Mouse (Mus musculus): ENCODE measurements around the gene B430306N03Rik. TPM values are rescaled to one million over a fixed set of nuclear protein-coding genes. Genes with fewer than 3 reads are reported as not detected.

B430306N03Rik gene
- total and polyA plus RNA-seq, 2 experiments from 2014 or later = 0.18 to 0.23 TPM

- no peak overlapping the region for H3K4me3 ChIP-seq (ENCODE audit: low read depth, low read length)
- H3K27ac ChIP-seq (ENCODE audit: low read depth) = no peak overlapping the region
- ATAC-seq (ENCODE audit: insufficient read depth, low read depth) = no peak
- DNase-seq (ENCODE audit: low spot score) = no peak
- TF ChIP-seq CTCF (IDR thresholded peaks at IDR 0.05; ENCODE audit: low read depth) (no peak), EP300 (IDR thresholded peaks at IDR 0.05; ENCODE audit: low read depth) (no peak)
- H3K4me2 ChIP-seq (ENCODE audit: low read depth, low read length) = no peak overlapping the region
- no peak overlapping the region for H3K9ac ChIP-seq (replicated peaks; ENCODE audit: low read depth, low read length)
- H3K4me1 ChIP-seq (ENCODE audit: control insufficient read depth, insufficient read depth) = 0 out of 2 replicates have a peak, but pooled peaks cover 5% of the 10 kb centered on the region
- no peaks in the 10 kb centered on the region for H3K36me3 ChIP-seq (replicated peaks; ENCODE audit: control insufficient read depth, insufficient read depth, low read length)
- no peaks in the 10 kb centered on the region for H3K27me3 ChIP-seq (ENCODE audit: control insufficient read depth, insufficient read depth, low read length)
- WGBS = 64% methylated on average over 4 of the region's 4 CpGs
- no peaks in the 10 kb centered on the region for H3K9me3 ChIP-seq (replicated peaks; ENCODE audit: control insufficient read depth, low read length)
Observed at GRCm38 (mm10) chr17:48279002-48279401, 36.9 kb upstream of the B430306N03Rik start.

GRCm38 (mm10) chr17:48280943-48281738, 34.8 kb upstream of the B430306N03Rik start:
- 0 out of 2 replicates have a peak, but pooled peaks cover 5% of the 10 kb centered on the region for H3K4me1 ChIP-seq (ENCODE audit: control insufficient read depth, insufficient read depth)
- 31% methylated on average over 18 of the region's 18 CpGs for WGBS
- no peaks in the 10 kb centered on the region for H3K36me3 ChIP-seq (replicated peaks; ENCODE audit: control insufficient read depth, insufficient read depth, low read length)
- H3K9ac ChIP-seq (replicated peaks; ENCODE audit: low read depth, low read length) = peak overlapping the region; percentile 15; the same call in 1 of the 2 replicates
- TF ChIP-seq EP300 (IDR thresholded peaks at IDR 0.05; ENCODE audit: low read depth) = no peak
- TF ChIP-seq CTCF (IDR thresholded peaks at IDR 0.05; ENCODE audit: low read depth) = no peak
- DNase-seq (ENCODE audit: low spot score) (no peak), ATAC-seq (ENCODE audit: insufficient read depth, low read depth) (no peak)
- no peak overlapping the region for H3K27ac ChIP-seq (ENCODE audit: low read depth)
- H3K4me2 ChIP-seq (ENCODE audit: low read depth, low read length) = peak overlapping the region; percentile 53
- H3K27me3 ChIP-seq (ENCODE audit: control insufficient read depth, insufficient read depth, low read length) = no peaks in the 10 kb centered on the region
- H3K4me3 ChIP-seq (ENCODE audit: low read depth, low read length) = peak overlapping the region; percentile 27
- no peaks in the 10 kb centered on the region for H3K9me3 ChIP-seq (replicated peaks; ENCODE audit: control insufficient read depth, low read length)

GRCm38 (mm10) chr17:48281739-48282085, 34.2 kb upstream of the B430306N03Rik start:
- DNase-seq (ENCODE audit: low spot score) = no peak
- peak overlapping the region; percentile 27 for H3K4me3 ChIP-seq (ENCODE audit: low read depth, low read length)

GRCm38 (mm10) chr17:48286765-48287164, 29.2 kb upstream of the B430306N03Rik start:
- 29% methylated on average over 1 of the region's 1 CpGs for WGBS
- H3K36me3 ChIP-seq (replicated peaks; ENCODE audit: control insufficient read depth, insufficient read depth, low read length) = no peaks in the 10 kb centered on the region
- DNase-seq (ENCODE audit: low spot score) = no peak
- H3K27me3 ChIP-seq (ENCODE audit: control insufficient read depth, insufficient read depth, low read length) = no peaks in the 10 kb centered on the region
- no peak overlapping the region for H3K27ac ChIP-seq (ENCODE audit: low read depth)
- no peak overlapping the region for H3K9ac ChIP-seq (replicated peaks; ENCODE audit: low read depth, low read length)
- ATAC-seq (ENCODE audit: insufficient read depth, low read depth) = no peak
- H3K4me1 ChIP-seq (ENCODE audit: control insufficient read depth, insufficient read depth) = 0 out of 2 replicates have a peak, but pooled peaks cover 1% of the 10 kb centered on the region
- TF ChIP-seq EP300 (IDR thresholded peaks at IDR 0.05; ENCODE audit: low read depth) (no peak), CTCF (IDR thresholded peaks at IDR 0.05; ENCODE audit: low read depth) (peak; percentile 18; the same call in 1 of the 2 replicates)
- H3K9me3 ChIP-seq (replicated peaks; ENCODE audit: control insufficient read depth, low read length) = 0 out of 2 replicates have a peak, but pooled peaks cover 4% of the 10 kb centered on the region
- H3K4me3 ChIP-seq (ENCODE audit: low read depth, low read length) = no peak overlapping the region
- H3K4me2 ChIP-seq (ENCODE audit: low read depth, low read length) = no peak overlapping the region

More at GRCm38 (mm10) chr17:48281739-48282085, 34.2 kb upstream of the B430306N03Rik start:
- no peak for ATAC-seq (ENCODE audit: insufficient read depth, low read depth)
- peak overlapping the region; percentile 15; the same call in 1 of the 2 replicates for H3K9ac ChIP-seq (replicated peaks; ENCODE audit: low read depth, low read length)
- H3K4me2 ChIP-seq (ENCODE audit: low read depth, low read length) = peak overlapping the region; percentile 53
- H3K36me3 ChIP-seq (replicated peaks; ENCODE audit: control insufficient read depth, insufficient read depth, low read length) = no peaks in the 10 kb centered on the region
- no peak overlapping the region for H3K27ac ChIP-seq (ENCODE audit: low read depth)
- 4% methylated on average over 3 of the region's 3 CpGs for WGBS
- H3K4me1 ChIP-seq (ENCODE audit: control insufficient read depth, insufficient read depth) = 0 out of 2 replicates have a peak, but pooled peaks cover 5% of the 10 kb centered on the region
- no peaks in the 10 kb centered on the region for H3K9me3 ChIP-seq (replicated peaks; ENCODE audit: control insufficient read depth, low read length)
- H3K27me3 ChIP-seq (ENCODE audit: control insufficient read depth, insufficient read depth, low read length) = no peaks in the 10 kb centered on the region
- TF ChIP-seq CTCF (IDR thresholded peaks at IDR 0.05; ENCODE audit: low read depth) = no peak
- no peak for TF ChIP-seq EP300 (IDR thresholded peaks at IDR 0.05; ENCODE audit: low read depth)

GRCm38 (mm10) chr17:48287276-48287675, 28.7 kb upstream of the B430306N03Rik start:
- no peak overlapping the region for H3K4me3 ChIP-seq (ENCODE audit: low read depth, low read length)
- no peak for DNase-seq (ENCODE audit: low spot score)
- no peaks in the 10 kb centered on the region for H3K27me3 ChIP-seq (ENCODE audit: control insufficient read depth, insufficient read depth, low read length)
- H3K4me2 ChIP-seq (ENCODE audit: low read depth, low read length) = no peak overlapping the region
- no peak for ATAC-seq (ENCODE audit: insufficient read depth, low read depth)
- 53% methylated on average over 2 of the region's 2 CpGs for WGBS
- H3K4me1 ChIP-seq (ENCODE audit: control insufficient read depth, insufficient read depth) = no peaks in the 10 kb centered on the region
- H3K36me3 ChIP-seq (replicated peaks; ENCODE audit: control insufficient read depth, insufficient read depth, low read length) = no peaks in the 10 kb centered on the region
- no peak overlapping the region for H3K9ac ChIP-seq (replicated peaks; ENCODE audit: low read depth, low read length)
- TF ChIP-seq CTCF (IDR thresholded peaks at IDR 0.05; ENCODE audit: low read depth) (peak; percentile 18; the same call in 1 of the 2 replicates), EP300 (IDR thresholded peaks at IDR 0.05; ENCODE audit: low read depth) (no peak)
- H3K9me3 ChIP-seq (replicated peaks; ENCODE audit: control insufficient read depth, low read length) = 0 out of 2 replicates have a peak, but pooled peaks cover 4% of the 10 kb centered on the region
- no peak overlapping the region for H3K27ac ChIP-seq (ENCODE audit: low read depth)

Data from heart, postnatal 0 days (tissue).